Mouse (Mus musculus) lung, embryonic 15.5 days (tissue): Measurements from ENCODE around the gene Pkn3. TPM values are rescaled to one million over a fixed set of nuclear protein-coding genes. Genes with fewer than 3 reads are reported as not detected.
A peak's percentile ranks its signal among the peaks of the same experiment; 100 is the strongest.

Experiments
- ATAC-seq: fragments of 200-750 bp; cut with Nextera tagmentation; 2 replicates; pipeline ENCODE4 v1.8.0; 2017; ENCODE audit warnings: moderate number of reproducible peaks, borderline replicate concordance; ENCODE audit not compliant: low FRiP score, low TSS enrichment; ENCODE audit errors: extremely low read depth
- H3K27ac ChIP-seq: fragments of 300-500 bp; sonication (generic); 2 replicates; pipeline ENCODE4 v1.5.1; 2015; ENCODE audit warnings: moderate library complexity, mild to moderate bottlenecking, inconsistent platforms
- H3K27me3 ChIP-seq: fragments of 300-500 bp; sonication (generic); 2 replicates; pipeline ENCODE4 v1.6.1; 2015; ENCODE audit warnings: inconsistent platforms
- H3K36me3 ChIP-seq: fragments of 300-500 bp; sonication (generic); 2 replicates; pipeline ENCODE4 v1.6.1; 2015; ENCODE audit warnings: inconsistent platforms
- H3K4me1 ChIP-seq: fragments of 300-500 bp; sonication (generic); 2 replicates; pipeline ENCODE4 v1.6.1; 2015; ENCODE audit warnings: inconsistent platforms
- H3K4me2 ChIP-seq: fragments of 300-500 bp; sonication (generic); 2 replicates; pipeline ENCODE4 v1.6.1; 2015; ENCODE audit warnings: inconsistent platforms, mild to moderate bottlenecking, moderate library complexity
- H3K4me3 ChIP-seq: fragments of 300-500 bp; sonication (generic); 2 replicates; pipeline ENCODE4 v1.5.1; 2015; ENCODE audit warnings: mild to moderate bottlenecking, inconsistent platforms
- H3K9ac ChIP-seq: fragments of 300-500 bp; sonication (generic); 2 replicates; pipeline ENCODE4 v1.6.1; 2015; ENCODE audit warnings: inconsistent platforms
- H3K9me3 ChIP-seq: fragments of 300-500 bp; sonication (generic); 2 replicates; pipeline ENCODE4 v1.6.1; 2016; ENCODE audit warnings: inconsistent platforms
- WGBS: fragments of 180-500 bp; shearing (Covaris S2); methylation state at CpG from one replicate; pipeline ENCODE4 v1.1.7; 2015; 5-methylcytosine and 5-hydroxymethylcytosine counted together
- polyA plus RNA-seq: library from polyadenylated mRNA; unstranded; fragments of >200 nt; fragmentation: Nextera tagmentation; extraction: Ambion mirVana; gene quantifications from 2 replicates; pipeline ENCODE4 v1.2.1, GENCODE M21; 2015

Gene Pkn3
- 13.2 and 14.7 TPM in 2 replicates for polyA plus RNA-seq

GRCm38 (mm10) chr2:30077502-30078348, at the start of gene Pkn3:
Gene Pkn3, plus strand, starts transcription at chr2:30077684.
- Histone ChIP-seq H3K4me2 (peak within 1 kb of the TSS; percentile 97), H3K27ac (peak within 1 kb of the TSS; percentile 97), H3K27me3 (no peaks in the 10 kb centered on the region), H3K9me3 (no peaks in the 10 kb centered on the region), H3K9ac (peak within 1 kb of the TSS; percentile 80), H3K36me3 (peaks cover 10% of the 10 kb centered on the region), H3K4me3 (peak within 1 kb of the TSS; percentile 76), H3K4me1 (peaks cover 17% of the 10 kb centered on the region)
- under 1% methylated on average over 53 of the region's 53 CpGs for WGBS
- ATAC-seq, result peak; percentile 82

GRCm38 (mm10) chr2:30032244-30032846, 45.1 kb upstream of the Pkn3 start:
- Histone ChIP-seq H3K36me3 (peaks cover 47% of the 10 kb centered on the region), H3K27ac (no peak overlapping the region), H3K4me3 (no peak overlapping the region), H3K9ac (no peak overlapping the region), H3K27me3 (no peaks in the 10 kb centered on the region), H3K4me2 (no peak overlapping the region), H3K4me1 (no peaks in the 10 kb centered on the region), H3K9me3 (no peaks in the 10 kb centered on the region)
- 58% methylated on average over 11 of the region's 11 CpGs for WGBS
- ATAC-seq, result no peak

- Histone ChIP-seq H3K27ac (no peak overlapping the region), H3K36me3 (peaks cover 43% of the 10 kb centered on the region), H3K4me3 (no peak overlapping the region), H3K4me1 (no peaks in the 10 kb centered on the region), H3K9ac (no peak overlapping the region), H3K4me2 (no peak overlapping the region), H3K9me3 (no peaks in the 10 kb centered on the region), H3K27me3 (no peaks in the 10 kb centered on the region)
- 73% methylated on average over 6 of the region's 6 CpGs for WGBS
- no peak for ATAC-seq
These were observed 44.5 kb upstream of the Pkn3 start for GRCm38 (mm10) chr2:30032957-30033356.

GRCm38 (mm10) chr2:30037762-30038161, 39.7 kb upstream of the Pkn3 start:
- Histone ChIP-seq H3K4me2 (no peak overlapping the region), H3K9ac (no peak overlapping the region), H3K9me3 (no peaks in the 10 kb centered on the region), H3K36me3 (0 out of 2 replicates have a peak, but pooled peaks cover 2% of the 10 kb centered on the region), H3K27me3 (no peaks in the 10 kb centered on the region), H3K4me1 (no peaks in the 10 kb centered on the region), H3K4me3 (no peak overlapping the region), H3K27ac (no peak overlapping the region)
- no peak for ATAC-seq
- 86% methylated on average over 2 of the region's 2 CpGs for WGBS

GRCm38 (mm10) chr2:30038370-30038769, 39.1 kb upstream of the Pkn3 start:
- no peak for ATAC-seq
- Histone ChIP-seq H3K4me2 (no peak overlapping the region), H3K27me3 (no peaks in the 10 kb centered on the region), H3K9ac (no peak overlapping the region), H3K4me3 (no peak overlapping the region), H3K4me1 (no peaks in the 10 kb centered on the region), H3K9me3 (no peaks in the 10 kb centered on the region), H3K36me3 (0 out of 2 replicates have a peak, but pooled peaks cover 2% of the 10 kb centered on the region), H3K27ac (no peak overlapping the region)
- WGBS, result 88% methylated on average over 10 of the region's 10 CpGs

GRCm38 (mm10) chr2:30039687-30040086, 37.8 kb upstream of the Pkn3 start:
- 0 out of 2 replicates have a peak, but pooled peaks cover 2% of the 10 kb centered on the region for H3K36me3 ChIP-seq
- no peak overlapping the region for H3K27ac ChIP-seq
- no peak overlapping the region for H3K4me3 ChIP-seq
- H3K4me2 ChIP-seq, result no peak overlapping the region
- H3K27me3 ChIP-seq, result no peaks in the 10 kb centered on the region
- no peaks in the 10 kb centered on the region for H3K4me1 ChIP-seq
- no peaks in the 10 kb centered on the region for H3K9me3 ChIP-seq
- no peak for ATAC-seq
- no peak overlapping the region for H3K9ac ChIP-seq

- Histone ChIP-seq H3K4me2 (no peak overlapping the region), H3K36me3 (0 out of 2 replicates have a peak, but pooled peaks cover 4% of the 10 kb centered on the region), H3K27ac (no peak overlapping the region), H3K4me1 (no peaks in the 10 kb centered on the region), H3K9me3 (no peaks in the 10 kb centered on the region), H3K9ac (no peak overlapping the region), H3K4me3 (no peak overlapping the region), H3K27me3 (no peaks in the 10 kb centered on the region)
- 3% methylated on average over 4 of the region's 4 CpGs for whole genome bisulfite sequencing
- peak; percentile 43; the same call in 1 of the 2 replicates for ATAC-seq
These were observed 35.0 kb upstream of the Pkn3 start for GRCm38 (mm10) chr2:30042445-30042844.

GRCm38 (mm10) chr2:30044550-30044949, 32.9 kb upstream of the Pkn3 start:
- Histone ChIP-seq H3K4me2 (no peak overlapping the region), H3K27me3 (no peaks in the 10 kb centered on the region), H3K27ac (no peak overlapping the region), H3K4me1 (no peaks in the 10 kb centered on the region), H3K9me3 (no peaks in the 10 kb centered on the region), H3K4me3 (no peak overlapping the region), H3K9ac (no peak overlapping the region), H3K36me3 (0 out of 2 replicates have a peak, but pooled peaks cover 2% of the 10 kb centered on the region)
- ATAC-seq, result no peak
- WGBS, result 83% methylated on average over 5 of the region's 5 CpGs

- no peak overlapping the region for H3K4me2 ChIP-seq
- 95% methylated on average over 6 of the region's 6 CpGs for WGBS
- no peak overlapping the region for H3K4me3 ChIP-seq
- no peak overlapping the region for H3K27ac ChIP-seq
- no peaks in the 10 kb centered on the region for H3K4me1 ChIP-seq
- no peak overlapping the region for H3K9ac ChIP-seq
- H3K27me3 ChIP-seq, result no peaks in the 10 kb centered on the region
- no peak for ATAC-seq
- no peaks in the 10 kb centered on the region for H3K9me3 ChIP-seq
- H3K36me3 ChIP-seq, result 0 out of 2 replicates have a peak, but pooled peaks cover 2% of the 10 kb centered on the region
These were observed 30.4 kb upstream of the Pkn3 start for GRCm38 (mm10) chr2:30047127-30047526.

GRCm38 (mm10) chr2:30048101-30048501, 29.4 kb upstream of the Pkn3 start:
- Histone ChIP-seq H3K27ac (peak overlapping the region; percentile 90; the same call in 1 of the 2 replicates), H3K36me3 (0 out of 2 replicates have a peak, but pooled peaks cover 2% of the 10 kb centered on the region), H3K4me2 (peak overlapping the region; percentile 71), H3K9me3 (no peaks in the 10 kb centered on the region), H3K4me3 (peak overlapping the region; percentile 61), H3K4me1 (no peaks in the 10 kb centered on the region), H3K27me3 (no peaks in the 10 kb centered on the region), H3K9ac (peak overlapping the region; percentile 57)
- 56% methylated on average over 11 of the region's 11 CpGs for WGBS
- ATAC-seq, result no peak

GRCm38 (mm10) chr2:30048699-30049388, 28.6 kb upstream of the Pkn3 start, which contains the start of gene Wdr34:
Gene Wdr34, minus strand, starts transcription at chr2:30048881.
- H3K9me3 ChIP-seq, result no peaks in the 10 kb centered on the region
- WGBS, result under 1% methylated on average over 54 of the region's 54 CpGs
- peak within 1 kb of the TSS; percentile 71 for H3K4me2 ChIP-seq
- peak; percentile 95 for ATAC-seq
- H3K4me3 ChIP-seq, result peak within 1 kb of the TSS; percentile 61
- H3K27ac ChIP-seq, result peak within 1 kb of the TSS; percentile 90
- H3K9ac ChIP-seq, result peak within 1 kb of the TSS; percentile 57
- 0 out of 2 replicates have a peak, but pooled peaks cover 2% of the 10 kb centered on the region for H3K36me3 ChIP-seq
- H3K27me3 ChIP-seq, result no peaks in the 10 kb centered on the region
- no peaks in the 10 kb centered on the region for H3K4me1 ChIP-seq
